Mouse (Mus musculus) midbrain, embryonic 14.5 days (tissue): ENCODE results near the gene Hsp90aa1. TPM values are rescaled to one million over a fixed set of nuclear protein-coding genes. Genes with fewer than 3 reads are reported as not detected.
"Not testable (repeated sequence)": the region's sequence is repeated elsewhere in the genome, so short reads cannot be mapped to it uniquely, and the experiment has no call there.

Source experiments
- ATAC-seq: fragments of 200-750 bp; cut with Nextera tagmentation; 2 replicates; pipeline ENCODE4 v1.8.0; 2017; ENCODE audit warnings: moderate number of reproducible peaks, moderate library complexity; ENCODE audit not compliant: low FRiP score, low TSS enrichment
- DNase-seq: peaks from one replicate; pipeline ENCODE4 v3.0.0-alpha.2; 2015
- H3K27ac ChIP-seq: fragments of 300-500 bp; sonication (generic); replicated peaks from 2 replicates; pipeline ENCODE4 v1.5.1; 2014; ENCODE audit warnings: mild to moderate bottlenecking, low read depth, low read length, moderate library complexity
- H3K27me3 ChIP-seq: fragments of 300-500 bp; sonication (generic); 2 replicates; pipeline ENCODE4 v1.6.1; 2014; ENCODE audit warnings: low read length, control low read depth, mixed read lengths; ENCODE audit not compliant: control insufficient read depth, insufficient read depth
- H3K36me3 ChIP-seq: fragments of 300-500 bp; sonication (generic); 2 replicates; pipeline ENCODE4 v1.6.1; 2014; ENCODE audit warnings: low read length, control low read depth; ENCODE audit not compliant: control insufficient read depth, insufficient read depth
- H3K4me1 ChIP-seq: fragments of 300-500 bp; sonication (generic); 2 replicates; pipeline ENCODE4 v1.6.1; 2014; ENCODE audit warnings: mild to moderate bottlenecking, antibody characterized with exemption, low read length, control low read depth; ENCODE audit not compliant: control insufficient read depth, insufficient read depth
- H3K4me2 ChIP-seq: fragments of 300-500 bp; sonication (generic); 2 replicates; pipeline ENCODE4 v1.6.1; 2014; ENCODE audit warnings: mild to moderate bottlenecking, low read length, moderate library complexity
- H3K4me3 ChIP-seq: fragments of 300-500 bp; sonication (generic); replicated peaks from 2 replicates; pipeline ENCODE4 v1.5.1; 2014; ENCODE audit warnings: low read depth, low read length
- H3K9ac ChIP-seq: fragments of 300-500 bp; sonication (generic); replicated peaks from 2 replicates; pipeline ENCODE4 v1.6.1; 2014; ENCODE audit warnings: mild to moderate bottlenecking, low read length, moderate library complexity
- H3K9me3 ChIP-seq: fragments of 300-500 bp; sonication (generic); 2 replicates; pipeline ENCODE4 v1.6.1; 2016; ENCODE audit warnings: low read length, control low read depth, mixed read lengths; ENCODE audit not compliant: control insufficient read depth
- WGBS: fragments of 180-500 bp; shearing (Covaris S2); extraction: QIAGEN DNeasy Blood & Tissue Kit; methylation state at CpG from one replicate; pipeline ENCODE4 v1.1.7; 2014; 5-methylcytosine and 5-hydroxymethylcytosine counted together
- polyA plus RNA-seq: library from polyadenylated mRNA; unstranded; fragments of >200 nt; fragmentation: Nextera tagmentation; extraction: Ambion mirVana; gene quantifications from 2 replicates; pipeline ENCODE4 v1.2.1, GENCODE M21; 2014

Gene Hsp90aa1
- polyA plus RNA-seq, 1 experiment from 2014 or later, result 1,408 TPM

DNA sequence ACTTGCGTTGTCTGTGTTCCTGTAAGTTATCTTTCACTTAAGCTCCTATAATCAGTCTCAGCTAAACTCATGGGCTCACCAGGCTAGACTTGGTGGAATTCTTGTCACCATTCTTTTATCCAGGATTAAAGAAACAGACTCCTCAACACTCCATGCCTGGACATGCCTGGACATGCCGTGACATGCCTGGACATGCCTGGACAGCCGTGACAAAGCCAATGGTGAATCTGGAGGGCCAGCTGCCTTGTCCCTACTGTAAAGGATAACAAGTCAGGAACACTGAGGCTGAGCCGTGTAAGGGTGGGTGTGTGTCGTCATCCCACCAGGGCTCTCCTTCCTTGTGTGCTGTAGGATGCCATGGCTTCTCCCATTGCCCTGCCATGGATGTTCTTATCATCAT, 22.5 kb upstream of the Hsp90aa1 start:
- Histone ChIP-seq H3K9ac (no peak overlapping the region), H3K4me1 (no peaks in the 10 kb centered on the region), H3K36me3 (no peaks in the 10 kb centered on the region), H3K27me3 (no peaks in the 10 kb centered on the region), H3K27ac (no peak overlapping the region), H3K9me3 (no peaks in the 10 kb centered on the region), H3K4me3 (no peak overlapping the region), H3K4me2 (no peak overlapping the region)
- WGBS, result 91% methylated on average over 5 of the region's 5 CpGs
- no peak for ATAC-seq
- DNase-seq, result no peak

DNA sequence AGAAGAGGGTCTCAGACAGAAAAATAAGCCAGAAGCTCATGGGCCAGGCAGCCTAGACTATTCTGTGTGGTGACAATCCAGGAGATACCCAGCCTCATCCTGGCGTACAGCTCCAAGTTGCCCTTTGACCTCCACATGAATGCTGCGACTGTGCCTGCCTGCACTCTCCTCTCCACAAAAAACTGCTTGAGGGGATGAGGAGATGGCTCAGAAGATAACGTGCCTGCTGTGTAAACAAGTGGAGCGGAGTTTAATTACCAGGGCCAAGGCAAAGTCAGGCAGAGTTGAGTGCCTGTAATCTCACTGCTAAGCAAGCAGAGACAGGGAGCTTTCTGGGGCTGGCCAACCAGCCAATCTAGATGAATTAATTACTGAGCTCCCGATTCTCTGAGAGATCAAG, 13.5 kb upstream of the Hsp90aa1 start:
- ATAC-seq (no peak), DNase-seq (no peak)
- H3K9ac ChIP-seq, result no peak overlapping the region
- H3K4me1 ChIP-seq, result no peaks in the 10 kb centered on the region
- no peak overlapping the region for H3K4me2 ChIP-seq
- H3K27ac ChIP-seq, result no peak overlapping the region
- no peaks in the 10 kb centered on the region for H3K27me3 ChIP-seq
- no peaks in the 10 kb centered on the region for H3K36me3 ChIP-seq
- H3K9me3 ChIP-seq, result no peaks in the 10 kb centered on the region; the same call in 1 of the 2 replicates
- no peak overlapping the region for H3K4me3 ChIP-seq
- WGBS, result 35% methylated on average over 5 of the region's 5 CpGs

DNA sequence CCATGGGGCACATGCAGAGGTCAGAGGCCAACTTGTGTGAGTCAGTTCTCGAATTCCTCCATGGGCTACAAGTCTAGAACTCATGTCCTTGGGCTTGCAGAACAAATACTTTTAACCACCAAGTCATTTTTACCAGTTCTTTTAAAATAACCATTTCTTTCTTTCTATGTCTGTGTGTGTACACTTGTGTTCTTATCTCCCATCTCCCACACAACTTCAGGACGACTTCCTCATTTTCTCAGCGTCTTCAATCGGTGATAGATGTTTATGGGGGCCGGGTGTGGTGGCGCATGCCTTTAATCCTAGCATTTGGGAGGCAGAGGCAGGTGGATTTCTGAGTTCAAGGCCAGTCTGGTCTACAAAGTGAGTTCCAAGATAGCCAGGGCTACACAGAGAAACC, 11.7 kb upstream of the Hsp90aa1 start:
- Histone ChIP-seq H3K9me3 (no peaks in the 10 kb centered on the region; the same call in 1 of the 2 replicates), H3K36me3 (no peaks in the 10 kb centered on the region), H3K9ac (no peak overlapping the region), H3K27me3 (no peaks in the 10 kb centered on the region), H3K4me1 (no peaks in the 10 kb centered on the region), H3K4me2 (no peak overlapping the region), H3K27ac (no peak overlapping the region), H3K4me3 (no peak overlapping the region)
- ATAC-seq (no peak), DNase-seq (no peak)
- WGBS, result 95% methylated on average over 6 of the region's 6 CpGs

DNA sequence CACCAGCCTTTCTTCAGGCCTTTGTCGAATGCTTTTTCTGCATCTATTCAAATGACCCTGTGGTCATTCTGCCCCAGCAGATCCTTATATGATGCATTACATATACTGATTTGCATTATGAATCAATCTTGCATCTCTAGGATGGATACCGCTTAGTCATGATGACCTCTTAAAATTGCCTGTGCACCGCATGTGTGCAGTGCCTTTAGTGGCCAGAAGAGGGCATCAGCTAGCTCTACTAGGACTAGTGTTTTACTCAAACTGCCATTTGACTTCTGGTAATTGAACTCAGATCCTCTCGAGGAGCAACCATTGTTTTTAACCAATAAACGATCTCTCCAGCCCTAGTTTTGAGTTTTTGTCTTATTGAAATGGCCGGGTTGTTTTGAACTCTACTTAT, 11.3 kb upstream of the Hsp90aa1 start:
- H3K36me3 ChIP-seq, result no peaks in the 10 kb centered on the region
- ATAC-seq, result no peak
- 97% methylated on average over 6 of the region's 6 CpGs for WGBS
- H3K4me1 ChIP-seq, result no peaks in the 10 kb centered on the region
- no peak overlapping the region for H3K4me3 ChIP-seq
- no peak overlapping the region for H3K4me2 ChIP-seq
- DNase-seq, result no peak
- H3K9ac ChIP-seq, result no peak overlapping the region
- H3K27ac ChIP-seq, result no peak overlapping the region
- no peaks in the 10 kb centered on the region; the same call in 1 of the 2 replicates for H3K9me3 ChIP-seq
- H3K27me3 ChIP-seq, result no peaks in the 10 kb centered on the region

DNA sequence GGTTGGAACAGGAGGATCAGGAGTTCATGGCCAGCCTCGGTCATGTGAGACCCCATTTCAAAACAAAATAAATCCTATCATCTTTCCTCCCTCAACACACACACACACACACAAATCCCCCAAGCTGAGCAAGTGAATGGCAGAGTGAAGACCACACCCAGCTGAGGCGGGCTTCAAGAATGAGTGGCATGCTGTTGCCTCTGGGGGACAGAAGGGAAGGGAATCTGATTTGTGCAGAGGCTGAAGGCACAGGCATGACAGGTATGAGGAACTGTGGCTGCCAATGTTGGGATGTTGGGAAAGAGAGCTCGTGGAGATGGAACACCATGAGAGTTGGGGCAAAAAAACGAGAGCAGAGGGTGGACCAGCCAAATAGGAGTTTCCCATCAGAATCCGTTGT, 8.7 kb upstream of the Hsp90aa1 start:
- H3K36me3 ChIP-seq, result no peaks in the 10 kb centered on the region
- no peaks in the 10 kb centered on the region; the same call in 1 of the 2 replicates for H3K9me3 ChIP-seq
- H3K4me1 ChIP-seq, result no peaks in the 10 kb centered on the region
- ATAC-seq (no peak), DNase-seq (no peak)
- no peak overlapping the region for H3K9ac ChIP-seq
- no peak overlapping the region for H3K27ac ChIP-seq
- H3K4me3 ChIP-seq, result no peak overlapping the region
- 76% methylated on average over 5 of the region's 5 CpGs for WGBS
- H3K4me2 ChIP-seq, result no peak overlapping the region
- H3K27me3 ChIP-seq, result no peaks in the 10 kb centered on the region

DNA sequence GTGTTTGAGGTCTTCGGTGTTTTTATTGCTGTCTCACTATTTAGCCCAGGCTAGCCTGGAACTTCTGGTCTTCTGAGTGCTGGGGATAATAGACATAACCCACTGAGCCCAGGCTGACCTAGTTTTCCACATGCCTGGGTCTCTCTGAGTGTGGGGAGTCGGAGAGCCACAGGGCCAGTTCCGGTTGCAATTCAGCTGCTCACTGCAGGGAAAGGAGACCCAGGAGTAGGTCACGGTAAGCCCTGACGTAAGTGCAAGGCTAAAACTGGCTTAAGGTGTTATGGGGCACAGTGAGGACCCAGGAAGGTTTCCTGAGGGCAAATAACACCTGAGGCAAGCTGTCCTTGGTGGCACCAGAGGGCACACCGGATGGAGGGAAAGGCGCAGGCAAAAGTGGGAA, 4.9 kb upstream of the Hsp90aa1 start:
- H3K4me1 ChIP-seq, result no peaks in the 10 kb centered on the region
- no peak overlapping the region; the same call in 1 of the 2 replicates for H3K4me2 ChIP-seq
- no peak for DNase-seq
- 87% methylated on average over 7 of the region's 7 CpGs for WGBS
- H3K27me3 ChIP-seq, result no peaks in the 10 kb centered on the region
- no peaks in the 10 kb centered on the region for H3K9me3 ChIP-seq
- H3K36me3 ChIP-seq, result no peaks in the 10 kb centered on the region
- no peak overlapping the region for H3K9ac ChIP-seq
- no peak overlapping the region for H3K27ac ChIP-seq
- H3K4me3 ChIP-seq, result no peak overlapping the region
- ATAC-seq, result no peak

DNA sequence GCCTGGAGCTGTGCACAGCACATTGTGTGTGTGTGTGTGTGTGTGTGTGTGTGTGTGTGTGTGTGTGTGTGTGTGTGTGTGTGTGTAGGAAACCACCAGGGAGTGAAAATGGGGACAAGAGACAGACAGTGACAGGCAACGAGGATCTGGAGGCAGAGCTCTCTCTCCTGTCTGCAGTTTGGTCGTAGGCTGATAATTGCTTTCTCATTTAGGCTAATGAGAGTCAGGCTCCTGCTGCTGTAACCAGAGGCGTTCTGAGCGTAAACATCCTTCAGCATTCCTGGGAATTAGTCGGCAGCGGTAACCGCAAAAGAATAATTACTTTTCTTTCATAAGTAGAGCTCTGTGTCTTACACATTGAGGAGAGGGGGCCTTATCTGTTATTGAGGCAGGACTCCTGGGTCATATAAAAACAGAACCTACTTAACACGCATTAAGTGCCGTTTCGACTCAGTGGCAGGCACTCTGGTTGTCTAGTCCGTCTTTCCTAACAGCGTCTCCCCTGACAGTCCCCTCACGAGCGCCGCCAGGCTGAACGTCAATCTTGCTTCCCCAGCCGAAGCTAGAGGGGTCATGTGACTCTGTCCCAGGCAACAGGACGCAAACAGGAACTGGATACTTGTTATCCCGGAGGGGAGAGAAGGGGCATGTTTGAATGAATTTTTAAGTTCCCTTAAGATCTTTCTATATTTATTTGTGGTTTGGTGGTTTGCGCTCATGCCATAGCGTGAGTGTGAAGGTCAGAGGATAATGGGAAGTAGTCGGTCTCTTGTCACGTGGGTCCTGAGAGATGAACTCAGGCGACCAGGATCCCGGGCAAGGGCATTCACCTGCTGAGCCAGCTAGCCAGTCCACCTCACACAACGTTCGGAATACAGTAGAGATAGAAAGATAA, 4.1 kb upstream of the Hsp90aa1 start:
- no peak overlapping the region for H3K9ac ChIP-seq
- no peaks in the 10 kb centered on the region for H3K27me3 ChIP-seq
- under 1% methylated on average over 27 of the region's 27 CpGs for WGBS
- peak overlapping the region; percentile 22 for H3K4me3 ChIP-seq
- no peaks in the 10 kb centered on the region for H3K4me1 ChIP-seq
- peak overlapping the region; percentile 49 for H3K27ac ChIP-seq
- ATAC-seq, result peak; percentile 70; the same call in 1 of the 2 replicates
- H3K36me3 ChIP-seq, result no peaks in the 10 kb centered on the region
- DNase-seq, result peak; percentile 77
- H3K4me2 ChIP-seq, result peak overlapping the region; percentile 52
- H3K9me3 ChIP-seq, result no peaks in the 10 kb centered on the region

DNA sequence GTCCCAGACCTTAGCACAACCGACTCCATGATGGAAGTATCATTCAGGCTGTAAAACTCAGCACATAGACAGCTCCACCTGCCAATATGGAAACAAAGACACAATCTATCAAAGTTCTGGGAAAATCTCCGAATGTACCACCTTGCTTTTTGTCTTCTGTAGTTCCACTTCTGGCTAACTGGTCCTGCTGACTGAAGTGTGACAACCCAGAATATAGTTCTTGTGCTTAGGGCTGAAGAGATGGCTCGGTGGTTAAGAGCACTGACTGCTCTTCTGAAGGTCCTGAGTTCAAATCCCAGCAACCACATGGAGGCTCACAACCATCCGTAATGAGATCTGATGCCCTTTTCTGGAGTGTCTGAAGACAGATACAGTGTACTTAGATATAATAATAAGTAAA, 2.9 kb upstream of the Hsp90aa1 start:
- not testable (repeated sequence) for ATAC-seq, DNase-seq, H3K9ac ChIP-seq, H3K9me3 ChIP-seq, H3K27ac ChIP-seq, H3K27me3 ChIP-seq, H3K4me1 ChIP-seq, H3K4me3 ChIP-seq, H3K36me3 ChIP-seq, H3K4me2 ChIP-seq
- WGBS, result 86% methylated on average over 4 of the region's 4 CpGs

DNA sequence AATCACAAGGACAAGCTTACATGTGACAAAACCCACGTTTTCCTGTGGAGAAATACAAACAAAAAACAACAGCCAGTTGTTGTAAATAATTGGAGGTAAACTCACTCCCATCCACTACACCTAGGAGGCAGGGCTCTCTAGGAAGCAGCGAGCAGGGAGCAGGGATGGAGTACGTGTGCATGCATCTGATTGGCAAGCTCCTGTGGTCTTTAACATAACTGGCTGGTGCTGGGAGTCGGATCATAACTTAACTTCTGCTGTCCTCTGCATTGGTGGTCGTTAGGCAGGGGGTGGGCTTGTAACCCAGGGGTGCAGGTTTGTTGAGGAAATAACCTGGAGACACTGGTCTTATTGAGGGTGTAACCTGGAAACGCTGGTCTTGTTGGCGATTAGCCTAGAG, 1.2 kb upstream of the Hsp90aa1 start:
- Histone ChIP-seq H3K4me1 (no peaks in the 10 kb centered on the region), H3K4me3 (no peak overlapping the region), H3K36me3 (no peaks in the 10 kb centered on the region), H3K9ac (no peak overlapping the region), H3K4me2 (no peak overlapping the region), H3K27ac (no peak overlapping the region), H3K27me3 (no peaks in the 10 kb centered on the region), H3K9me3 (no peaks in the 10 kb centered on the region)
- DNase-seq (no peak), ATAC-seq (no peak)
- WGBS, result 68% methylated on average over 7 of the region's 7 CpGs
